Mouse (Mus musculus): ENCODE measurements around the gene Dock4. TPM values are rescaled to one million over a fixed set of nuclear protein-coding genes. Genes with fewer than 3 reads are reported as not detected.

Gene Dock4
- polyA plus RNA-seq, 1 experiment from 2014 or later = 8.5 TPM

- no peak overlapping the region for H3K4me2 ChIP-seq (ENCODE audit: low read length)
- 6% methylated on average over 8 of the region's 8 CpGs for WGBS
- H3K9me3 ChIP-seq (ENCODE audit: control insufficient read depth, low read length) = no peaks in the 10 kb centered on the region
- no peaks in the 10 kb centered on the region for H3K27me3 ChIP-seq (ENCODE audit: control insufficient read depth, insufficient read depth, low read length)
- ATAC-seq (ENCODE audit: insufficient number of reproducible peaks, insufficient read depth, low FRiP score, low read depth) = no peak
- H3K9ac ChIP-seq (ENCODE audit: low read length) = no peak overlapping the region
- H3K36me3 ChIP-seq (ENCODE audit: control insufficient read depth, insufficient read depth, low read length) = 0 out of 2 replicates have a peak, but pooled peaks cover 5% of the 10 kb centered on the region
- H3K27ac ChIP-seq (replicated peaks in 1 of 2; ENCODE audit: control insufficient read depth in 1 of 2, insufficient read depth in 1 of 2, low read depth in 2 of 2, low read length in 2 of 2) = no peak overlapping the region
- H3K4me1 ChIP-seq (ENCODE audit: control insufficient read depth in 2 of 2, insufficient read depth in 2 of 2, low read length in 2 of 2) = peaks cover 5 to 13% of the 10 kb centered on the region in 2 experiments; a peak in 3 of 4 replicates
- no peak overlapping the region for H3K4me3 ChIP-seq (ENCODE audit: control insufficient read depth in 1 of 2, insufficient read depth in 1 of 2, low read depth in 1 of 2, low read length in 2 of 2)
Observed at GRCm38 (mm10) chr12:40837597-40838337, 392.0 kb downstream of the Dock4 start.

- ATAC-seq (ENCODE audit: insufficient number of reproducible peaks, insufficient read depth, low FRiP score, low read depth) = no peak
- H3K9ac ChIP-seq (ENCODE audit: low read length) = no peak overlapping the region
- no peaks in the 10 kb centered on the region for H3K36me3 ChIP-seq (ENCODE audit: control insufficient read depth, insufficient read depth, low read length)
- no peak overlapping the region for H3K4me3 ChIP-seq (ENCODE audit: control insufficient read depth in 1 of 2, insufficient read depth in 1 of 2, low read depth in 1 of 2, low read length in 2 of 2)
- 59% methylated on average over 2 of the region's 2 CpGs for WGBS
- H3K4me2 ChIP-seq (ENCODE audit: low read length) = no peak overlapping the region
- H3K9me3 ChIP-seq (ENCODE audit: control insufficient read depth, low read length) = no peaks in the 10 kb centered on the region
- H3K27ac ChIP-seq (replicated peaks in 1 of 2; ENCODE audit: control insufficient read depth in 1 of 2, insufficient read depth in 1 of 2, low read depth in 2 of 2, low read length in 2 of 2) = no peak overlapping the region
- H3K4me1 ChIP-seq (ENCODE audit: control insufficient read depth in 2 of 2, insufficient read depth in 2 of 2, low read length in 2 of 2) = peaks cover 5 to 13% of the 10 kb centered on the region in 2 experiments; a peak in 3 of 4 replicates
- H3K27me3 ChIP-seq (ENCODE audit: control insufficient read depth, insufficient read depth, low read length) = no peaks in the 10 kb centered on the region
Observed at GRCm38 (mm10) chr12:40838338-40838695, 392.6 kb downstream of the Dock4 start.

- peaks cover 5 to 13% of the 10 kb centered on the region in 2 experiments; a peak in 3 of 4 replicates for H3K4me1 ChIP-seq (ENCODE audit: control insufficient read depth in 2 of 2, insufficient read depth in 2 of 2, low read length in 2 of 2)
- H3K9ac ChIP-seq (ENCODE audit: low read length) = no peak overlapping the region
- ATAC-seq (ENCODE audit: insufficient number of reproducible peaks, insufficient read depth, low FRiP score, low read depth) = no peak
Observed at GRCm38 (mm10) chr12:40838940-40839339, 393.2 kb downstream of the Dock4 start.

GRCm38 (mm10) chr12:40839817-40840216 is 394.1 kb downstream of the Dock4 start:
- Histone ChIP-seq H3K27ac (replicated peaks in 1 of 2; ENCODE audit: control insufficient read depth in 1 of 2, insufficient read depth in 1 of 2, low read depth in 2 of 2, low read length in 2 of 2) (no peak overlapping the region), H3K9ac (ENCODE audit: low read length) (no peak overlapping the region)
- WGBS = 63% methylated on average over 4 of the region's 4 CpGs

More at GRCm38 (mm10) chr12:40838940-40839339, 393.2 kb downstream of the Dock4 start:
- Histone ChIP-seq H3K4me2 (ENCODE audit: low read length) (no peak overlapping the region), H3K4me3 (ENCODE audit: control insufficient read depth in 1 of 2, insufficient read depth in 1 of 2, low read depth in 1 of 2, low read length in 2 of 2) (no peak overlapping the region), H3K36me3 (ENCODE audit: control insufficient read depth, insufficient read depth, low read length) (no peaks in the 10 kb centered on the region), H3K27me3 (ENCODE audit: control insufficient read depth, insufficient read depth, low read length) (no peaks in the 10 kb centered on the region), H3K9me3 (ENCODE audit: control insufficient read depth, low read length) (no peaks in the 10 kb centered on the region), H3K27ac (replicated peaks in 1 of 2; ENCODE audit: control insufficient read depth in 1 of 2, insufficient read depth in 1 of 2, low read depth in 2 of 2, low read length in 2 of 2) (no peak overlapping the region)
- WGBS = 49% methylated on average over 5 of the region's 5 CpGs

GRCm38 (mm10) chr12:40842251-40842988 is 396.7 kb downstream of the Dock4 start:
- H3K9ac ChIP-seq (ENCODE audit: low read length) = no peak overlapping the region
- no peak overlapping the region for H3K4me2 ChIP-seq (ENCODE audit: low read length)
- WGBS = 60% methylated on average over 10 of the region's 10 CpGs
- no peaks in the 10 kb centered on the region for H3K27me3 ChIP-seq (ENCODE audit: control insufficient read depth, insufficient read depth, low read length)
- no peak for ATAC-seq (ENCODE audit: insufficient number of reproducible peaks, insufficient read depth, low FRiP score, low read depth)
- peaks cover 5 to 13% of the 10 kb centered on the region in 2 experiments; a peak in 3 of 4 replicates for H3K4me1 ChIP-seq (ENCODE audit: control insufficient read depth in 2 of 2, insufficient read depth in 2 of 2, low read length in 2 of 2)
- no peaks in the 10 kb centered on the region for H3K36me3 ChIP-seq (ENCODE audit: control insufficient read depth, insufficient read depth, low read length)
- no peak overlapping the region for H3K4me3 ChIP-seq (ENCODE audit: control insufficient read depth in 1 of 2, insufficient read depth in 1 of 2, low read depth in 1 of 2, low read length in 2 of 2)
- no peak overlapping the region for H3K27ac ChIP-seq (replicated peaks in 1 of 2; ENCODE audit: control insufficient read depth in 1 of 2, insufficient read depth in 1 of 2, low read depth in 2 of 2, low read length in 2 of 2)
- no peaks in the 10 kb centered on the region for H3K9me3 ChIP-seq (ENCODE audit: control insufficient read depth, low read length)

More at GRCm38 (mm10) chr12:40839817-40840216, 394.1 kb downstream of the Dock4 start:
- H3K36me3 ChIP-seq (ENCODE audit: control insufficient read depth, insufficient read depth, low read length) = no peaks in the 10 kb centered on the region
- ATAC-seq (ENCODE audit: insufficient number of reproducible peaks, insufficient read depth, low FRiP score, low read depth) = no peak
- no peak overlapping the region for H3K4me3 ChIP-seq (ENCODE audit: control insufficient read depth in 1 of 2, insufficient read depth in 1 of 2, low read depth in 1 of 2, low read length in 2 of 2)
- H3K9me3 ChIP-seq (ENCODE audit: control insufficient read depth, low read length) = no peaks in the 10 kb centered on the region
- H3K4me1 ChIP-seq (ENCODE audit: control insufficient read depth in 2 of 2, insufficient read depth in 2 of 2, low read length in 2 of 2) = peaks cover 5 to 13% of the 10 kb centered on the region in 2 experiments; a peak in 3 of 4 replicates
- H3K27me3 ChIP-seq (ENCODE audit: control insufficient read depth, insufficient read depth, low read length) = no peaks in the 10 kb centered on the region
- no peak overlapping the region for H3K4me2 ChIP-seq (ENCODE audit: low read length)

GRCm38 (mm10) chr12:40842991-40843390 is 397.2 kb downstream of the Dock4 start:
- no peaks in the 10 kb centered on the region for H3K27me3 ChIP-seq (ENCODE audit: control insufficient read depth, insufficient read depth, low read length)
- peaks cover 5 to 10% of the 10 kb centered on the region in 2 experiments; a peak in 3 of 4 replicates for H3K4me1 ChIP-seq (ENCODE audit: control insufficient read depth in 2 of 2, insufficient read depth in 2 of 2, low read length in 2 of 2)
- WGBS = 69% methylated on average over 5 of the region's 5 CpGs
- H3K4me3 ChIP-seq (ENCODE audit: control insufficient read depth in 1 of 2, insufficient read depth in 1 of 2, low read depth in 1 of 2, low read length in 2 of 2) = no peak overlapping the region
- no peak overlapping the region for H3K27ac ChIP-seq (replicated peaks in 1 of 2; ENCODE audit: control insufficient read depth in 1 of 2, insufficient read depth in 1 of 2, low read depth in 2 of 2, low read length in 2 of 2)
- no peak overlapping the region for H3K4me2 ChIP-seq (ENCODE audit: low read length)
- H3K36me3 ChIP-seq (ENCODE audit: control insufficient read depth, insufficient read depth, low read length) = no peaks in the 10 kb centered on the region
- no peaks in the 10 kb centered on the region for H3K9me3 ChIP-seq (ENCODE audit: control insufficient read depth, low read length)
- no peak overlapping the region for H3K9ac ChIP-seq (ENCODE audit: low read length)
- no peak for ATAC-seq (ENCODE audit: insufficient number of reproducible peaks, insufficient read depth, low FRiP score, low read depth)

GRCm38 (mm10) chr12:40843474-40844080 is 397.8 kb downstream of the Dock4 start:
- no peak overlapping the region for H3K4me3 ChIP-seq (ENCODE audit: control insufficient read depth in 1 of 2, insufficient read depth in 1 of 2, low read depth in 1 of 2, low read length in 2 of 2)
- 45% methylated on average over 3 of the region's 3 CpGs for WGBS
- H3K4me2 ChIP-seq (ENCODE audit: low read length) = no peak overlapping the region

More at GRCm38 (mm10) chr12:40843474-40844080, 397.8 kb downstream of the Dock4 start:
- Histone ChIP-seq H3K4me1 (ENCODE audit: control insufficient read depth in 2 of 2, insufficient read depth in 2 of 2, low read length in 2 of 2) (peaks cover 4% of the 10 kb centered on the region in 2 experiments; a peak in 3 of 4 replicates), H3K36me3 (ENCODE audit: control insufficient read depth, insufficient read depth, low read length) (no peaks in the 10 kb centered on the region), H3K9me3 (ENCODE audit: control insufficient read depth, low read length) (no peaks in the 10 kb centered on the region), H3K27me3 (ENCODE audit: control insufficient read depth, insufficient read depth, low read length) (no peaks in the 10 kb centered on the region), H3K27ac (replicated peaks in 1 of 2; ENCODE audit: control insufficient read depth in 1 of 2, insufficient read depth in 1 of 2, low read depth in 2 of 2, low read length in 2 of 2) (no peak overlapping the region), H3K9ac (ENCODE audit: low read length) (no peak overlapping the region)
- ATAC-seq (ENCODE audit: insufficient number of reproducible peaks, insufficient read depth, low FRiP score, low read depth) = no peak
